Comparison of ENCODE assay signal across 9 mouse cellular contexts in the genomic region with DNA sequence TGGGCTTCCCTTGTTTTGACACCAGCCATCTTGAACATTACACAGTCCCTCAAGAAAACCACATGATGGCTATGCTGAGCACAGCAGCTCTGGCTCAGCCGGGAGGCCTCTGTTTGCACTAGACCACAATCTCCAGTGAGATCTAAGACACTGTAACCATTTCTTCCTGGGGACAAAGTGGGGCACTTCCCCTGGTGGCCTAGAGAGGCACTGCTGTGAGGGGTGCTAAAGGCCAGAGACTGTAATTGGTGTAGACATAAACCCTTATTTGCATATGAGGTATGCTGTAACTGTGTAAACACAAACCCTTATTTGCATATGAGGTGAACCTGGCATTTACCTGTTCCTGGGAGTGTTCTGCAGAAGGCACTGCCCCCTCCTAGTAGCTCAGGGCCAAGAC.
DNase-seq lines count a peak whose midpoint lies in the region; TF ChIP-seq lines count a peak whose summit lies in the region.
"Had no signal": no experiment of that assay in that cellular context is flagged by ENCODE, and none has a peak within 500 bp of the region (broad histone marks: within the 10 kb centered on the region; RNA-seq: fewer than 3 reads in every experiment).

No protein-coding gene starts in this region.

- peak; percentile 23; the same call in 1 of the 2 replicates for TF ChIP-seq CTCF in gastrocnemius, adult 2 months (IDR thresholded peaks at IDR 0.05)

- intact Hi-C loops in gastrocnemius, adult 2 months (cut with DNase I): no loop called here

- DNase-seq in gastrocnemius, adult 2 months: no peak
- no peak for DNase-seq in gastrocnemius, postnatal 4 days (ENCODE audit: low spot score in 2 of 2)
- peak; percentile 86 for DNase-seq in CD4-positive helper T cell, adult 2 months (ENCODE audit: low read depth, low spot score)
- peak; percentile 91 for DNase-seq in induced T-regulatory cell, adult 2 months (ENCODE audit: low read depth)
- peak; percentile 80 to 84 for DNase-seq in natural killer cell, adult 2 months (ENCODE audit: low spot score in 2 of 2)
- no peak for DNase-seq in cerebellum, postnatal 14 days
- DNase-seq in left cerebral cortex, adult 9 months (ENCODE audit: low spot score in 2 of 2): no peak
- DNase-seq in ovary, postnatal 10 days (ENCODE audit: low spot score): no peak

- H3K4me3 ChIP-seq in gastrocnemius, adult 2 months: no peak overlapping the region
- H3K4me3 ChIP-seq: forebrain, embryonic 15.5 days had no signal

- peak overlapping the region; percentile 81 for H3K27ac ChIP-seq in gastrocnemius, adult 2 months
- H3K27ac ChIP-seq: forebrain, embryonic 15.5 days had no signal

Comparison
In these comparisons a context has a peak if more than half of its experiments do, and no peak if none do; other contexts are left out.
1. DNase-seq: peak in CD4-positive helper T cell, adult 2 months (single experiment), induced T-regulatory cell, adult 2 months (single experiment) and natural killer cell, adult 2 months (2 of 2); none in gastrocnemius, adult 2 months (single experiment), gastrocnemius, postnatal 4 days (0 of 2), cerebellum, postnatal 14 days (0 of 2), left cerebral cortex, adult 9 months (0 of 2) and ovary, postnatal 10 days (single experiment).